Mouse (Mus musculus): Measurements from ENCODE around the gene Bcl9l. TPM values are rescaled to one million over a fixed set of nuclear protein-coding genes. Genes with fewer than 3 reads are reported as not detected.
A peak's percentile ranks its signal among the peaks of the same experiment; 100 is the strongest.
"Not testable (repeated sequence)": the region's sequence is repeated elsewhere in the genome, so short reads cannot be mapped to it uniquely, and the experiment has no call there.

The Bcl9l gene
- 0.36 and 2.5 TPM in 2 replicates for total RNA-seq (2015; ENCODE audit: low replicate concordance)
- total RNA-seq (2017; ENCODE audit: low replicate concordance) = 1.2 and 1.7 TPM in 2 replicates

GRCm38 (mm10) chr9:44482552-44482951, at the start of gene Bcl9l:
Bcl9l (plus strand) TSS chr9:44482825.
- no peak for ATAC-seq (replicated peaks; ENCODE audit: low FRiP score, poor library complexity, severe bottlenecking)

DNA sequence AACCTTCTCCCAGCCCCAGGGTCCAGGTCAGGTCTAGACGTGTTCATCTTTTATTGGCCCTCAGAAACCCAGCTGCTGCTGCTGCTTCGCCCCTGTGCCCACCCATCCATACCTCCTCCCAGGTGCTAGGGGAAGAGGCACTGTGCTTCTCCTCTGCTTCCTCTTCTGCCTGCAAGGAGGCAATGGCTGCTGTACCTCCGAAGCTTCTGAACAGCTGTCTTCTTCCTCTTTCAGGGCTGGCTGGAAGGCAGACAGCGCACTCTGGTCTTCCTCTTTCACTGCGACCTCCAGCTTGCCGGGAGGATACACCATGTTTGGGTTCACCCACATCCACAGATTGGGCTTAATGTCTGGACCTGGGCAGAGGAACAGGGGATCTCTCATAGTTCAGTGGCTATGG, 46.9 kb upstream of the Bcl9l start:
- no peak for ATAC-seq (replicated peaks; ENCODE audit: low FRiP score, poor library complexity, severe bottlenecking)

DNA sequence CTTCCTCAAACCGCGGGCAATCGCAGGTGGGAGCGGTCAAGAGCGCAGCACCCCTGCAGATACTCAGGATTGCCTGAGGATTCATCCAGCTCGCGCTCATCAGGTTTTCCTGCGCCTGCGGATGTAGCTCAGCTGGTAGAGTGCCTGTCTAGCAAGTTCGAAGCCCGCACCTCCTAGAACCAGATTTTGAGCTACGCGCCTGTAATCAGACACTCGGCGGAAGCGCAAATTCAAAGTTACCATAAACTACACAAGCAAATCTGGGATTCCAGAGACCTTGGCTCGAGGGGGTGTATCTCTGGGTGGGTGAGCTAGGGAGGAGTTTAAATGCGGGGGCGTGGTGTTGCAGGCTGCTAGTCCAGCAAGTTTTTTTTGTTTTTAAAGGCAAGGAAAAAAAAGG, 41.7 kb upstream of the Bcl9l start, which contains the start of gene Foxr1:
Foxr1 (minus strand) TSS at position 176 of the 400 bp plus-strand sequence.
- no peak for ATAC-seq (replicated peaks; ENCODE audit: low FRiP score, poor library complexity, severe bottlenecking)

- ATAC-seq (replicated peaks; ENCODE audit: low FRiP score, poor library complexity, severe bottlenecking) = not testable (repeated sequence)
These were observed 38.1 kb upstream of the Bcl9l start for GRCm38 (mm10) chr9:44444402-44445025.

GRCm38 (mm10) chr9:44450387-44450786, 32.2 kb upstream of the Bcl9l start:
- no peak for ATAC-seq (replicated peaks; ENCODE audit: low FRiP score, poor library complexity, severe bottlenecking)

GRCm38 (mm10) chr9:44454132-44454890, 28.3 kb upstream of the Bcl9l start:
- peak; percentile 67 for ATAC-seq (replicated peaks; ENCODE audit: low FRiP score, poor library complexity, severe bottlenecking)

DNA sequence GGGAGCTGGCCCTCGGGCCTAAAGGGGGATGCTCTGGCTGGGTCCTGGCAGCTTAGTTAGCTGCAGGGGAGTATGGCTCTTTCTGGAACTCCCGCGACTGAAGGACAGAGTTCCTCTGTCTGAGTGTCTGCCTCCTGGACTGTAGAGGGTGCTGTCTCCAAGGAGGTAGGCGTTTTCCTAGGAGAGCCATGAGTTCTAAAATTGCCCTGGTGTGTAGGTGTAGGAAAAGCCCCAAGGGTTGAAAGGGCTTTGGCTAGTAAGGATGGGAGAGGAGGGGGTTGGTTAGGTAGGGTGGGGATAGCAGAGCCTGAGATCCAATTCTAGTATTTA, 27.8 kb upstream of the Bcl9l start, which contains the start of gene Upk2:
Upk2 (minus strand) TSS at position 86 of the 330 bp plus-strand sequence.
- ATAC-seq (replicated peaks; ENCODE audit: low FRiP score, poor library complexity, severe bottlenecking) = no peak

DNA sequence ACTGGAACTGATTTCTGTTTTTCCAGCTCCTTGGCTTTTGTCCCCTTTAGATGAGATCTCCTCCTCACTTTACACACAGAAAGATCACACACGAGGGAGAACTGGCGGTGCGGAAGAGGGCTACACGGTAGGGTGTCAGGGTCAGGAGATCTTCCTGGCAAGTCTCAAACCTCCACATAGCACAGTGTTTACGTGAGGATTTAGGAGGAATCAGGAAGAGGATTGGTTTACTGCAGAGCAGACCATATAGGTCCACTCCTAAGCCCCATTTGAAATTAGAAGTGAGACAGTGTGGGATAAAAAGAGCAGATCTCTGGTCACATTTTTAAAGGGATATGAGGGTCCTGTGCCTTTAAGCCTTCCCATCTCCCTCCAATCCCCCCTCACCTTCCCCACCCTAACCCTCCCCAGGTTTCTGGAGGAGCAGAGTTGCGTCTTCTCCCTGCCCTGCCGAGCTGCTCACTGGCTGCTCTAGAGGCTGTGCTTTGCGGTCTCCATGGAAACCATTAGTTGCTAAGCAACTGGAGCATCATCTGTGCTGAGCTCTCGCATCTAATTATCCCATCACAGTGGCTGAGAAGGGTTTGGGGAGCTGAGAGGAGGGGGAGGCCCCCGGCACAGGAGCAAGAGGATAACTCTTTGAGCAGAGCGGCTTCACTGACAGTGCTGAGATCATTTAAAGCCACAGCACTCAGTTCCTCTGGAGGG, 25.4 kb upstream of the Bcl9l start:
- ATAC-seq (replicated peaks; ENCODE audit: low FRiP score, poor library complexity, severe bottlenecking) = no peak

- no peak for ATAC-seq (replicated peaks; ENCODE audit: low FRiP score, poor library complexity, severe bottlenecking)
These were observed 20.7 kb upstream of the Bcl9l start for GRCm38 (mm10) chr9:44461950-44462349.

DNA sequence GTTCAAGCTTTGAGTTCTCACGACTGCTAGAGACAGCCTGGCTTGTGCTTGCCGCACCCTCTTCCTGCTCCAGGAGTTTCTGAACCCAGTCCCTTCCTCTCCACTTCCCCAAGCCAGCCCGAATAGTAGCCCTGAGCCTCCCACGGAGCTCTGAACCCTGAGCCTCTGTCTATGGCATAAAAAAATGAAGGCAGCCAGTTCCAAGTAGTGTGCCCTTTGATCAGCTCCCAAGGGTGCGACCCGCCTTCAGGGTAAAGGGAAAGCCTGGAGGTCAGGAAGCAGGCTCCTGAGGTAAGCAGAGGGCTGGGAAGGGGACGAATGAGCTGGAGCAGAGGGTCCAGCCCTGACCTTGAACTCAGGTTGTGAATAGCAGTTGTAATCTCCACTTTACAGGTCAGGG, 14.4 kb upstream of the Bcl9l start:
- no peak for ATAC-seq (replicated peaks; ENCODE audit: low FRiP score, poor library complexity, severe bottlenecking)

DNA sequence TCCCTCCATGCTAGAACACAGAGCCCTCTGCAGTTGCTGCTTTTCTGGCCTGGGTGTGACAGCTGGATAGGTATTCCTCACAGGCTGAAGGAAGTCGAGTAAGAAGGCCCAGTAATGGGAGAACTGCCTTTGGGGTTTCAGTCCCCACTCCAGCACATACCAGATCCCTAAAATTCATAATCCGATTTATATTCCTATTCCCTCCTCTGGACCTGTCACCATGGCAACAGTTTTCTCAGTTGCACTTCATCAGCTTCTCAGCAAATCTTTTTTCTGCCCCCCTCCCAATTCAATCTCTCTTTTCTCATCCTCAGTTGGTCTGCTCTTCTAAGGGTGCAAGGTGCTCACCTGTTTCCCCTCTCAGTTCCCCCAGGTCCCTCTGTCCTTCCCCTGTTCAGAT, 13.8 kb upstream of the Bcl9l start:
- ATAC-seq (replicated peaks; ENCODE audit: low FRiP score, poor library complexity, severe bottlenecking) = no peak

DNA sequence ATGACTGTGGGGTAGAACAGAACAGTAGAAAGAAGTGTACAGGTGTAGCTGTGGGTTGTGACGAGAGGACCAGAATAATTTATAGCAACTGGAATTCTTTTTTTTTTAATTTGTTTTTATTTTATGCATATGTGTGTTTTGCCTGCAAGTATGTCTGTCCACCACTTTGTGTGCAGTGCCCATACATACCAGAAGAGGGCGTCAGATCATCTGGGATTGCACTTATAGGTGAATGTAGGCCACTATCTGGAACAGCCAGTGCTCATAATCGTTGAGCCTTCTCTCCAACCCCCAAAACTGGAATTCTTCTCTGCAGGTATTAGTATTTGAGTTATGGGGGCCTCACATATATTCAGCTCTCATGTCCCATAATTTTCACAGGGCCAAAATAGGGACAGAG, 9.4 kb upstream of the Bcl9l start:
- no peak for ATAC-seq (replicated peaks; ENCODE audit: low FRiP score, poor library complexity, severe bottlenecking)

DNA sequence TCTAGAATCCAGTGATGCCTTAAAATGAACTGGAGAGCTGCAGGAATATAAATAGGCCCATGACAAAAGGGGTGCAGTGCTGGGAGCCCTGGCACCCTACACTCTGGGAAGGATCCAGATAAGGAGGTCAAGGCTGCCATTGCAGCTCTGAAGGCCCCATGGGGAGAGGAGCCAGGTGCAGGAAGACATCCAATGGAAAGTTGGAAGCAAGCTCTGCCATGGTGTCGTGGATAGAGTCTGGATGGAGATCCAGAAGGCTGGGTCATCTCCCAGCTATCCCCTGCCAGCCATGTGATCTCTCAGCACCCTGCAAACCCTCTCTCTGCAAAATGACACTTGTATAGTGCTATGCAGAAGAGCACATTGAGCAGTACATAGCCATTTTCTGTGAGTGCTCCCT, 8.3 kb upstream of the Bcl9l start:
- ATAC-seq (replicated peaks; ENCODE audit: low FRiP score, poor library complexity, severe bottlenecking) = no peak

DNA sequence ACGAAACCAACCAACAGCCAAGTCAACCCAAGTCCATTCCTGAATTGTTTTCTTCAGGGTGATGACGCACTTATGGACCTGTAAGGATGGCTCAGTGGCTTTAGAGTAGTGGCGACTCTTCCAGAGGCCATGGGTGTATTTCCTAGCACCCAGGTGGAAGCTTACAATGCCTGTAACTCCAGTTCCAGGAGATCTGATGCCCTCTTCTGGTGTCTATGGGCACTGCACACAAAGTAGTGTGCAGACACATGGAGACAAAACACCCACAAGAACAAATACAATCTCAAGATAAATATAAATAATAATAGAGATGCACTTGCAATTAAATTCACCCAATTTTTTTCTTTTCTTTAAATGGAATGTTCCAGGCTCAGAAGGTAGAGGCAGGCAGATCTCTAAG, 6.7 kb upstream of the Bcl9l start:
- no peak for ATAC-seq (replicated peaks; ENCODE audit: low FRiP score, poor library complexity, severe bottlenecking)

DNA sequence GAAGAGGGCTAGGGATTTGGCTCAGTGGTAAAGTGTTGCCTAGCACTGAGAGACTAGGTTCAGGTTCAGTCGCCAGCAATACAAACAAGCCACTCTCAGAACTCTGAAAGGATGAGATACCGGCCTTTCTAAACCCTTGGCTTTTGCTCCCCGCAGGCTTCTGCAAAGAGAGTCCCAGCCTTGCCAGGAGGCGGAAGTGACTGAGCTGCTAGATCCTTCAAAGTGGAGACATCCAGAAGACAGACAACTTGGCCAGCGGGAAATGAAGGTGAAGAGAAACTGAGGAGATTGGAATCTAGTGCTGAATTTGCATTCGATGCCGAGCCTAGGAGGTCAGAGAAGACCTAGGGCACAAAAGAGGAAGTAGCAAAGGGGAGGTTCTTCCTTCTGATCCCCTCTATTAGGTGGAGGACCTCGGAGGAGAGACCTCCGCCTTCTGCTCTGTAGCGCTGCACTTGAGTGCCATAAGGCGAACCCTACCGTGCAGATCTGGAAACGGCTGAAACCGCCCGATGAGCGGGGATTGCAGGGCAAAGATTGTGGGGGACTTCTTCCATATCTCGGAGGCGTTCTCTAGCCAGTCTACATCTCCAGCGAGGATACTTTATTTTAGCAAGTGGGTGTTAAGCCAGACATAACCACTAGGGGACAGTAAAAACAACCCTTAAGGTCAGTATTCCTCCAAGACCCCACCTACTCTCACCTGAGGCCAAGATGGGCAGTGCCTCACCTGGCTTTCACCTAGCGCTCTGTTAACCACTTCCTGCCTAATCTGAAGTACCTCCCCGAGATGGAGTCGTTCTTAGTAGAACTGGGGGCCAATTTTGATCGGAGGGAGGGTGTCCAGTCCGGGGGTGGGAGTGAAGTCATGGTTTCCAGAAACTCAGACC, 5.0 kb upstream of the Bcl9l start:
- ATAC-seq (replicated peaks; ENCODE audit: low FRiP score, poor library complexity, severe bottlenecking) = 0 out of 2 replicates have a peak, but pooled peaks have one; percentile 40

DNA sequence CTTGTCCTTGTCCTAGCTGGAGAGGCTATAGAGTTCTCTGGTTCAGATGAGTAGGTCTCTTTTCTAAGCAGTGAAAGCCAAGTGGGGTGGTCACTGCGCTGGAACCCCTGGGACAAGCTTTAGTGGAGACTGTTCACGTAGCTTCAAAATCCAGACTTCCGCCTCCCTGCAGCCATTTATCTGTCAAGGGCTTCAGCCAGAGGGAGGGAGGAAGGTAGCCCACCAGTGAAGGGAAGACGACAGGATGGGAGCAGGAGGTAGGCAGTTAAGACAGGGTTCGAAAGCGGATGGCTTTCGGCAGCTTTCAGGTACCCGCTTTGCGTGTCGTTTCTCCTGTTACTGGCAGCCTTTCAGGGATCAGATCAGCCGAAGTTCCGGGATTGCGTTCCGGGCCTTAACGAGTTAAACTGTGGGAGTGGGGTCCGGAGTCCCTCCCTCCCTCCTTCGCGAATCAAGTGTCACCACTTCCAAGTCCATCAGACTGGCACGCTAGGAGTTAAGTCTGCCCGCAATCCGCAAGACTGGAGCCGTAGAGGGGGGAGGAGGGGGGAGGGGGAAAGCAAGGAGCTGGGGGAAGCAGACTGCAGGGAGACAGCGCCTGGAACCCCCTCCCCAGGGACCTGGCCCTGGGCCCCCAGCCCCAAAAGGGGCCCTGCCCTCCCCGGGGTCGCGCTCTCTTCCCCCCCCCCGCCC, 4.2 kb upstream of the Bcl9l start:
- ATAC-seq (replicated peaks; ENCODE audit: low FRiP score, poor library complexity, severe bottlenecking) = no peak

- ATAC-seq (replicated peaks; ENCODE audit: low FRiP score, poor library complexity, severe bottlenecking) = no peak
These were observed 3.5 kb upstream of the Bcl9l start for GRCm38 (mm10) chr9:44478959-44479605.

- ATAC-seq (replicated peaks; ENCODE audit: low FRiP score, poor library complexity, severe bottlenecking) = peak; percentile 67
These were observed 2.8 kb upstream of the Bcl9l start for GRCm38 (mm10) chr9:44479628-44480428.
